Mouse (Mus musculus) limb, embryonic 15.5 days (tissue): ENCODE measurements around the gene Tmem260. TPM values are rescaled to one million over a fixed set of nuclear protein-coding genes. Genes with fewer than 3 reads are reported as not detected.

Experiments
- ATAC-seq: fragments of 200-750 bp; cut with Nextera tagmentation; 2 replicates; pipeline ENCODE4 v1.8.0; 2017; ENCODE audit warnings: low read depth, moderate TSS enrichment; ENCODE audit not compliant: insufficient number of reproducible peaks, low FRiP score, low TSS enrichment
- H3K27ac ChIP-seq: fragments of 300-500 bp; sonication (generic); 2 replicates; pipeline ENCODE4 v1.5.1; 2015; ENCODE audit warnings: moderate library complexity, mild to moderate bottlenecking, inconsistent platforms
- H3K27me3 ChIP-seq: fragments of 300-500 bp; sonication (generic); 2 replicates; pipeline ENCODE4 v1.6.1; 2015; ENCODE audit warnings: inconsistent platforms
- H3K36me3 ChIP-seq: fragments of 300-500 bp; sonication (generic); 2 replicates; pipeline ENCODE4 v1.6.1; 2015; ENCODE audit warnings: inconsistent platforms
- H3K4me1 ChIP-seq: fragments of 300-500 bp; sonication (generic); 2 replicates; pipeline ENCODE4 v1.6.1; 2015; ENCODE audit warnings: inconsistent platforms
- H3K4me2 ChIP-seq: fragments of 300-500 bp; sonication (generic); 2 replicates; pipeline ENCODE4 v1.6.1; 2015; ENCODE audit warnings: mild to moderate bottlenecking, inconsistent platforms
- H3K4me3 ChIP-seq: fragments of 300-500 bp; sonication (generic); 2 replicates; pipeline ENCODE4 v1.5.1; 2015; ENCODE audit warnings: mild to moderate bottlenecking, inconsistent platforms
- H3K9ac ChIP-seq: fragments of 300-500 bp; sonication (generic); 2 replicates; pipeline ENCODE4 v1.6.1; 2015; ENCODE audit warnings: inconsistent platforms
- H3K9me3 ChIP-seq: fragments of 300-500 bp; sonication (generic); 2 replicates; pipeline ENCODE4 v1.6.1; 2016; ENCODE audit warnings: inconsistent platforms
- WGBS: fragments of 180-500 bp; shearing (Covaris S2); methylation state at CpG from one replicate; pipeline ENCODE4 v1.1.7; 2015; 5-methylcytosine and 5-hydroxymethylcytosine counted together
- polyA plus RNA-seq: library from polyadenylated mRNA; unstranded; fragments of >200 nt; fragmentation: Nextera tagmentation; extraction: Ambion mirVana; gene quantifications from 2 replicates; pipeline ENCODE4 v1.2.1, GENCODE M21; 2015

The Tmem260 gene
- 20.3 and 23.3 TPM in 2 replicates for polyA plus RNA-seq

DNA sequence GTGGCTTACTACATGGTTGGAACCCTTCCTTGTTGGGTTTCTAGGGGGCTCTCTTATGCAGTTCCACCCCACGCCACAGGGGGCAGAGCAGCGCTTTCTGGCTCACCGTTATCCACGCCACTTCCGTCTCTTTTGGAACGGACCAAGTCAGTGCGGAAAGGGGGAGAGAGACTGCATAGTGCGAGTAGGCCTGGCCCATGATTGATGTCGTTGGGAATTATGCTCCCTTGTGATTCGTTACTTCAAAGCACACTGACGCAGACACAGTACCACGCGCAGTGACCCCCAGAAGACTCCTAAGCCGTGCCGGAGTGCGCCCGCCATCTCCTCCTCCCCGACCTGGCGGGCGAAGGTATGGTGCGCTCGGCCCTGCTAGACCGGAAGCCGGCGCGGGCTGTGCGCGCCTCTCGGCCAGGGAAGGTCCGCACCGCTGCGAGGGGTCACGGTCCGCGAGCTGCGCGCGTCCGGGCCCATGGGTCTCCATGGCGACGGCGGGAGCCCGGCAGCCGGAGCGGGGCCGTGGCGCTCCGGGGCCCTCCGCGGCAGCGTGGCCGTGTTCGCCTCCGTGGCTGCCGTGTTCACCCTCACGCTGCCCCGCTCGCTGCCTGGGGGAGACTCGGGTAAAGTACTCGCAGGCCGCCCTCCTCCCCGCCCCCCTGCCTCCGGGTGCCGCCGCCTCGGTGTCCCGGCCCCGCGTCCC, at the start of gene Tmem260:
Gene Tmem260, plus strand, starts transcription at position 141 of the 700 bp plus-strand sequence.
- peaks cover 8% of the 10 kb centered on the region for H3K4me1 ChIP-seq
- peak within 1 kb of the TSS; percentile 46 for H3K4me2 ChIP-seq
- peak within 1 kb of the TSS; percentile 95 for H3K4me3 ChIP-seq
- H3K27ac ChIP-seq = peak within 1 kb of the TSS; percentile 80
- no peaks in the 10 kb centered on the region for H3K27me3 ChIP-seq
- under 1% methylated on average over 45 of the region's 69 CpGs for WGBS
- H3K9ac ChIP-seq = peak within 1 kb of the TSS; percentile 95
- peak; percentile 96 for ATAC-seq
- H3K36me3 ChIP-seq = no peaks in the 10 kb centered on the region
- no peaks in the 10 kb centered on the region for H3K9me3 ChIP-seq

DNA sequence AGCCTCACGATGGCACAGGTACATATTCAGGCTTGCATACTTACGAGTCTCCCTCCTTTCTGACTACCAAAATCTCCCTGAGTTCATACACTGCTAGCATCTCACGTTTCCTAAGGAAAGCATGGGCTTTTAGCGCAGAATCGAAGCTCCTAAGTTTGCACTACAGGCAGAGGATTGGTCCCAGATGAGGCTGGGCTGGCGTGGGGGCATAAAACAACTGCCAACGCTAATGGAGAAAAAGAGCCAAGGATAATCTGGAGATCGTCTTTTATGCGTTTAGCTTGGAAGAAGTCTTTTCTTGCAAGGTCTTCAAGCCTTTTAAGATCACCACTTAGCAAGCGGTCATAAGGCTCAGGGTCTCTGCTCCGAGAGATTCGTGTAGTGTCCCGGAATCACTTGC, 39.8 kb upstream of the Tmem260 start:
- no peak overlapping the region for H3K9ac ChIP-seq
- no peaks in the 10 kb centered on the region for H3K9me3 ChIP-seq
- H3K4me2 ChIP-seq = no peak overlapping the region
- no peaks in the 10 kb centered on the region for H3K36me3 ChIP-seq
- no peak for ATAC-seq
- no peaks in the 10 kb centered on the region for H3K27me3 ChIP-seq
- H3K4me3 ChIP-seq = no peak overlapping the region
- H3K4me1 ChIP-seq = no peaks in the 10 kb centered on the region
- WGBS = 81% methylated on average over 13 of the region's 13 CpGs
- H3K27ac ChIP-seq = no peak overlapping the region

DNA sequence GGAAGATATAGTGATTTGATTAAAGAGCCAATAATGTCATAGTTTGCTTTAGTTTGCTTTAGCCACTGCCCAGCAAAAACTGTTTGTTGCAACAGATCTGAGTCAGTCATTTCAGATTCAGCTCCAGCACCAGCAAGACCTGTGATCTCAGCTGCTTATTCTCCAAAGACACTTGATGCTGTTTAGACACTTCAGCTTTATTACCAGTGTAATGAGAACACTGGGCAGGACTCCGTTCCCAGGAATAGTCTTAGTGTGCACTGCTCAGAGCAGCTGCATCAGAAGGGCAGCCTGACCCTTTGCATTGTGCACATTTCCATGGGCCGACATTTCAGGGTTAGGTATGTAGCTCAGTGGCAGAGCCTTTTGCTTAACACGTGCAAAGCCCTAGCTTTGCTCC, 28.9 kb upstream of the Tmem260 start:
- no peak overlapping the region for H3K9ac ChIP-seq
- no peaks in the 10 kb centered on the region for H3K36me3 ChIP-seq
- no peak overlapping the region for H3K4me3 ChIP-seq
- 0 out of 2 replicates have a peak, but pooled peaks cover 3% of the 10 kb centered on the region for H3K4me1 ChIP-seq
- ATAC-seq = no peak
- H3K9me3 ChIP-seq = no peaks in the 10 kb centered on the region
- no peak overlapping the region for H3K4me2 ChIP-seq
- H3K27me3 ChIP-seq = 0 out of 2 replicates have a peak, but pooled peaks cover 3% of the 10 kb centered on the region
- no peak overlapping the region for H3K27ac ChIP-seq
- WGBS = 61% methylated on average over 3 of the region's 3 CpGs

DNA sequence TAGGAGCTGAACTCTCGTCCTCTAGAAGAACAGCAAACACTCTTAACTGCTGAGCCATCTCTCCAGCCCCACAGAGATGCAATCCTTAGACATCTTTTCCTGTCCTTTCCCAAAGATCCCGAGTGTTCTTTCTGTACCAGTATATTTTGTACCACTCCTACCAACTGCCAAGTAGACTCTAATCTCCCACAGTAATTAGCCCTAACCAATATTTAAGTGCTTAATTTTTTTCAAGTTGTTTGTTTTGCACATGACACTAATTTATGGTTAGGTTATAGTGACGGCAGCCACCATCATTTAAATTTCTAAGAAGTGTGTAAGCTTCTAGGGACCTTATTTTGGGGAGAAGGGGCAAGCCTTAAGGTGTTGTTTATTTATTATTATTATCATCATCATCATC, 27.7 kb upstream of the Tmem260 start:
- 0 out of 2 replicates have a peak, but pooled peaks cover 3% of the 10 kb centered on the region for H3K27me3 ChIP-seq
- no peak overlapping the region for H3K9ac ChIP-seq
- no peak for ATAC-seq
- WGBS = 45% methylated on average over 3 of the region's 3 CpGs
- no peak overlapping the region for H3K4me3 ChIP-seq
- H3K4me1 ChIP-seq = 0 out of 2 replicates have a peak, but pooled peaks cover 5% of the 10 kb centered on the region
- no peaks in the 10 kb centered on the region for H3K36me3 ChIP-seq
- no peak overlapping the region for H3K27ac ChIP-seq
- H3K4me2 ChIP-seq = no peak overlapping the region
- H3K9me3 ChIP-seq = no peaks in the 10 kb centered on the region

DNA sequence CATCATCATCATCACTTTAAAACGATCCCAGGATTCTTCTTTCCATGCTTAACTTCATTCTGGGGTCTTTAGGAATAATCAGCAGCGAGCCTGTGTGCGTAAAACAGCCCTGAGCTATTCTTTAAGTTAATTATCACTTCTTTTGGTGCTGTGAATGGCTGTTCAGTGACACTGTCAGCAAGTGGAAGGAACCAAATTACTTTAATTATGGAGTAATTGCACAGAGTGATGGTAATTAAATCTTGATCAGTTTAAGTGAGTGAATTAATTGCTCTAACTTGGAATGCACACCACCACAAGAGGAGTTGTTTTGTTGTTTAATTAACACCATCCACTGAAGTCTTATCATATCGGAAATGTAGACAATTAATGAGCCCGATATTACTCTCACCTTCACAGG, 27.3 kb upstream of the Tmem260 start:
- Histone ChIP-seq H3K27me3 (0 out of 2 replicates have a peak, but pooled peaks cover 3% of the 10 kb centered on the region), H3K4me2 (no peak overlapping the region), H3K4me1 (0 out of 2 replicates have a peak, but pooled peaks cover 5% of the 10 kb centered on the region), H3K36me3 (no peaks in the 10 kb centered on the region), H3K4me3 (no peak overlapping the region), H3K27ac (no peak overlapping the region), H3K9me3 (no peaks in the 10 kb centered on the region), H3K9ac (no peak overlapping the region)
- ATAC-seq = no peak
- WGBS = 60% methylated on average over 5 of the region's 5 CpGs

DNA sequence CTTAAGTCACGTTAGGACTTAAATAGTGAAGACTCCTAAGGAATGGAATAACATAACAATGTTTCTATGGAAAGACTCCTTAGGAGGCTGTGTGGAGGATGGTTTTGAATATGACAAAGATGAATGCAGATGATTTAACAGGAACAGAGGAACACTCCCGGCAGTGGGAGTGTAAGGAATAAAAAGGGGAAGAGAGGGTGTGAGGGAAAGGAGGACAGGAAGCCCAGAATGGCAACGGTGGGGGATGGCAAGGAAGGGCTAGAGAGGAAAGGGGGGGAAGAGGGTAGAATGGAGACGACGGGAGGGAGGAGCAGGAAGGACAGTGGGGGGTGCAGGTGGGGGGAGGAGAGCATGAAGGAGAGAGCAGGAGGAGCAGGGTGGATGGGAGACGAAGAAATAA, 24.4 kb upstream of the Tmem260 start:
- Histone ChIP-seq H3K4me3 (no peak overlapping the region), H3K27ac (no peak overlapping the region), H3K9ac (no peak overlapping the region), H3K36me3 (no peaks in the 10 kb centered on the region), H3K4me1 (0 out of 2 replicates have a peak, but pooled peaks cover 5% of the 10 kb centered on the region), H3K4me2 (0 out of 2 replicates have a peak overlapping the region, but pooled peaks have one; percentile 3), H3K27me3 (0 out of 2 replicates have a peak, but pooled peaks cover 3% of the 10 kb centered on the region), H3K9me3 (no peaks in the 10 kb centered on the region)
- 17% methylated on average over 6 of the region's 6 CpGs for WGBS
- ATAC-seq = no peak

DNA sequence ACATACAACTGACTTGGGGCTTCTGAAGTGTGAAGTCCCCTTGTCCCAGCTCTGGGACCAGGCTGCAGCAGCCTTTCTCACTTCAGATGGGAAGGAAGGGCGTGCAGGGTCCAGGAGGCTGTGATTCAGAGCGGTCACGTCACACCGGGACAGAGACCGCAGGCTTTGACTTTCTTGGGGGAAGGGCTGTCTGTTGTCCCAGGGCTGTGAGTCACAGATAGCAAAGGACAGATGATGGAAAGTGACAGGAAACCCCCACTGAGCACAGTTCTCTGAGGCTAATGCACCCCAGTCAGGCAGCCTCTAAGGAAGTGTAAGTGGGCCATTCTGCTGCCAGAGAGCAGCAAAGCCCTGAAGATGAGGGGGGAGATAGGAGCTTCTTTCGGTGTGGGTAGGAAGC, 23.9 kb upstream of the Tmem260 start:
- Histone ChIP-seq H3K36me3 (no peaks in the 10 kb centered on the region), H3K4me3 (no peak overlapping the region), H3K4me2 (no peak overlapping the region), H3K4me1 (0 out of 2 replicates have a peak, but pooled peaks cover 5% of the 10 kb centered on the region), H3K27ac (no peak overlapping the region), H3K27me3 (0 out of 2 replicates have a peak, but pooled peaks cover 3% of the 10 kb centered on the region), H3K9me3 (no peaks in the 10 kb centered on the region), H3K9ac (no peak overlapping the region)
- peak; percentile 61; the same call in 1 of the 2 replicates for ATAC-seq
- 27% methylated on average over 6 of the region's 6 CpGs for WGBS

DNA sequence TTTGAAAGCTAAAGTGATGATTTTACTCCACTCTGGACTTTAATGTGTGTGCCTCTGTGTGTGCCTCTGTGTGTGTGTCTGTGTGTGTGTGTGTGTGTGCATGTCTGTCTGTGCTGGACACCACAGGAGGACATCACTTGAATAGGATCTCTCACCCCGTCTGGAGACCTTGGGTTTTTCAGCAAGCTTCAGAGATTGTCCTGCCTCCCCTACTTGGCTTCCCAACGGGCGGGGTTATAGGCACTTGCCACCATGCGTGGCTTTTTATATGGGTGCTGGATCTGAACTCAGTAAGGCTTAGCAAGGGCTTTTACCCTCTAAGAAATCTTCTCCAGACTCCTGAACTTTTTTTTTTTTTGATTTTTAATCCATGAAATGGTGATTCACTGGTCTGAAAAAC, 23.5 kb upstream of the Tmem260 start:
- H3K36me3 ChIP-seq = no peaks in the 10 kb centered on the region
- 0 out of 2 replicates have a peak, but pooled peaks cover 5% of the 10 kb centered on the region for H3K4me1 ChIP-seq
- H3K4me3 ChIP-seq = no peak overlapping the region
- no peaks in the 10 kb centered on the region for H3K9me3 ChIP-seq
- H3K9ac ChIP-seq = no peak overlapping the region
- H3K27me3 ChIP-seq = 0 out of 2 replicates have a peak, but pooled peaks cover 2% of the 10 kb centered on the region
- ATAC-seq = no peak
- no peak overlapping the region for H3K27ac ChIP-seq
- WGBS = 45% methylated on average over 4 of the region's 4 CpGs
- no peak overlapping the region for H3K4me2 ChIP-seq

DNA sequence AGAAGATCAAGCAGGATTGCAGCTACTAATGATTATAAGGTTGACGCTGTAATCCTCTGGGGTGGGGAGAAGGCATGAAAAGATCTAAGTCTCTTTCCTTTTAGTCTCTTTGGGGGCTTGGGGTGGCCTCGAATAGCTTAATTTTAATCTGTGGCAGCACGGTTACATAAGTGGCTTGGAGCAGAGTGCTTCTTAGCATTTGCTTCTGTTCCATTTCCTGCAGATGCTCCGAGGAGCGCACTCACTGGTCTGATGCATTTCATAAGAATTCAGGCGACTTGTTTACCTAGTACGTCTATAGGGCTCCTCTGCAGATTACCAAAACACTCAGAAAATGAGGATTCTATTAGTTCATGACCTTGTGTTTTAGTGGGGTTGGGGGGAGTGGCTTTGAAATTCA, 23.0 kb upstream of the Tmem260 start:
- WGBS = 63% methylated on average over 7 of the region's 7 CpGs
- Histone ChIP-seq H3K4me1 (0 out of 2 replicates have a peak, but pooled peaks cover 5% of the 10 kb centered on the region), H3K9me3 (no peaks in the 10 kb centered on the region), H3K27ac (no peak overlapping the region), H3K9ac (no peak overlapping the region), H3K36me3 (no peaks in the 10 kb centered on the region), H3K4me2 (no peak overlapping the region), H3K4me3 (no peak overlapping the region), H3K27me3 (no peaks in the 10 kb centered on the region)
- ATAC-seq = no peak

DNA sequence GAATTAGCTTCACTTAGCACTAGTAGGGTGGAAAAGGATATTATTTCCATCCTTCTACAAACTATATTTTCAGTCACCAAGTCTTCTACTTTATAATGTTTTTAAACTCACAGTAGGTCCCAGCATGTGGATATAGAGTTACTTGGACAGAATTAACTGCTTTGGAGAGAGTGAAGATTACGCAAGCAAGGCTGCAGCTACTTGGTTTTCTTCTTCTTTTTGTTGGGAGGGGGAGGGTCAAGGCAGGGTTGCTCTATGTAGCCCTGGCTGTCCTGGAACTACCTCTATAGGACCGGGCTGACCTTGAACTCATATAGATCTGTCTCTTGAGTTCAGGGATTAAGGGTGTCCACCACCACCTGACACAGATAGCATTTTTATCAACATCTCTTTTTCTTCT, 13.9 kb upstream of the Tmem260 start:
- Histone ChIP-seq H3K36me3 (no peaks in the 10 kb centered on the region), H3K4me2 (no peak overlapping the region), H3K27ac (no peak overlapping the region), H3K9me3 (no peaks in the 10 kb centered on the region), H3K9ac (no peak overlapping the region), H3K4me3 (no peak overlapping the region), H3K4me1 (peaks cover 8% of the 10 kb centered on the region; the same call in 1 of the 2 replicates), H3K27me3 (no peaks in the 10 kb centered on the region)
- WGBS = 80% methylated on average over 2 of the region's 2 CpGs
- ATAC-seq = no peak

DNA sequence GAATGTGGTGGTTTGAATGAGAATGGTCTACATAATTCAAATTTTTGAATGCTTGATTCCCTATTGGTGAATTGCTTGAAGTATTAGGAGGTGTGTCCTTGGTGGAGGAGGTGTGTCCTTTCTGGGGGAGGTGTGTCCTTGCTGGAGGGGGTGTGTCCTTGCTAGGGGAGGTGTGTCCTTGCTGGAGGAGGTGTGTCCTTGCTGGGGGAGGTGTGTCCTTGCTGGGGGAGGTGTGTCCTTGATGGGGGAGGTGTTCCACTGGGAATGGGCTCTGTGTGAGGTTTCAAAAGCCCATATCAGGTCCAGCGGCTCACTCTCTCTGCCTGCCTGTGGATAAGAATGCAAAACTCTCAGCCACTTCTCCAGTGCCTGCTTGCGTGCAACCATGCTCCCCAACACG, 2.1 kb upstream of the Tmem260 start:
- H3K4me2 ChIP-seq = no peak overlapping the region
- no peaks in the 10 kb centered on the region for H3K36me3 ChIP-seq
- WGBS = 62% methylated on average over 3 of the region's 3 CpGs
- H3K4me3 ChIP-seq = no peak overlapping the region
- H3K9ac ChIP-seq = no peak overlapping the region
- no peaks in the 10 kb centered on the region for H3K27me3 ChIP-seq
- H3K9me3 ChIP-seq = no peaks in the 10 kb centered on the region
- peaks cover 8% of the 10 kb centered on the region for H3K4me1 ChIP-seq
- no peak overlapping the region for H3K27ac ChIP-seq
- ATAC-seq = no peak

DNA sequence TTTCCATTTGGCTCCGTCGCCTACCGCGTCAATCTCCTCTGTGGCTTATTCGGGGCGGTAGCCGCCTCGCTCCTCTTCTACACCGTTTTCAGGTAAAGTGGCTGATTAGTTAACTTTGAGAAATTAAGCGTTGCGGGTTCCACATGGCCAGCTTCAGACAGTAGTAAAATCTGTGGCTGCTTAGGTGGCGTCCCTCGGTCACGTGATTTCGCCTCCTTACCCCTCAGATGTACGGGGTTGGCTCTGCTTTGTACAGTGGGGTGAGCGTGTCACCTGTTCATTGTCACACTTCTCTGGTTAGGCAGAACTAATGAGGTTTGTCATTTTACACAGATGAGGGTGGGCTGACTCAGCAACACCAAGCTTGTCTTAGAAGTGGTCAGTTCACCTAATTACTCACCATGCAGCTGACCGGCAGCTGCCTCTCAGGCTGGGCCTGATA, 6.1 kb downstream of the Tmem260 start:
- Histone ChIP-seq H3K9ac (no peak overlapping the region), H3K4me3 (no peak overlapping the region), H3K27ac (no peak overlapping the region), H3K27me3 (no peaks in the 10 kb centered on the region), H3K4me2 (no peak overlapping the region), H3K36me3 (peaks cover 18% of the 10 kb centered on the region), H3K9me3 (no peaks in the 10 kb centered on the region), H3K4me1 (peaks cover 7% of the 10 kb centered on the region)
- WGBS = 74% methylated on average over 18 of the region's 18 CpGs
- no peak for ATAC-seq
